Mouse (Mus musculus): ENCODE data around the gene Sptb.

DNA sequence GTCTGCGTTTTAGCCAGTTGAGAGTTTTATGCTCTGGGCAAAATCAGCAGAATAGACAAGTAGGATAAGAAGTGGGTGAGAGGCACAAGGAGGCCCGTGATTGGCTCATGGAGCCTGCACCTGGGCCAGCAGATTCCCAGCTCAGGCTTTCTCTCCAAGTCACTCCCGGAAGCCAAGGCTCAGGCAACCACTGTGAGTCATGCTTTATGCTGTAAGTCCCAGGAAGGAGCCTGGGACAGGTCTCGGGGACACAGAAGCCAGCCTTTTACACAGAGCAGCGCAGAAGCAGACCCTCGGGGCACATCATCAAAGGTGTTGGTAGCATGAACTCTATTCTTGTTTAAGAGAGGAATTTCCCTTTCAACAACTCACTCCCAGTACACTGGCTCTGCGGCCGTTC is 69.7 kb downstream of the Sptb start:
- TF ChIP-seq POLR2A (IDR thresholded peaks at IDR 0.05; ENCODE audit: low read depth, low read length) (no peak), CTCF (IDR thresholded peaks at IDR 0.05; ENCODE audit: extremely low read depth, insufficient read depth, insufficient read length, insufficient replicate concordance) (no peak)

Measured in spleen, adult 2 months (tissue).